Mouse (Mus musculus): ENCODE data around the gene Sdhaf4.

DNA sequence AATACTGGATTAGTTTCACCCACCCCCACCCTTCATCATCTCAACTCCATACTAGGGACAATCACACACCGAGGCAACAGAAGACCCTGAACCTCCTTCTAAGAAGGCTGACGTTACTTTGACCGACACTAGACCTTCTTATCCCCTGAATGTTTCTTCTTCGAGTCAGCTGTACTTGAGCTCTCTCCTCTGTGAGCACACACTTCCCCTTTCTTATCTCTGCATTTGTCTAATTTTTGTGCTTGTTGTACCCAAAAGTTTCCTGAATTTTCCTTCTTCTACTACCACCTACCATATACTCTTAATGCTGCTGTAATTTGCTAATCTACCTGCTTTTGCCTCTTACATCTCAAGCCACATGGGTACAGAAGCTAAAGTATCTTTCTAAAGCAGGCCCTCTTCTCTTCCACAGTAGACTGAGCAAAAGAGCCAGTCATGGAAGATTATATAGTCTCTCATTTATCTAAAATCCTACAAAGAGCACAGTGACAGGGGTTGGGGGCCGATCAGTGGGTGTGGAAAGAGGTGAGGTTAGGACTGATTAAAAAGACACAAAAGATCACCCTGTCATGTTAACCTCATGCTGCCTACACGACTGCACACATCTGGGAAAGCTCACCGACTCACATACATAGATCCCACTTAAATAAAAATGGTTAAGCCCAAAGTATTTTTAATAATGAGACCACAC lies 7.2 kb downstream of the Sdhaf4 start:
- no peak for TF ChIP-seq ZKSCAN1 (IDR thresholded peaks at IDR 0.05; ENCODE audit: borderline replicate concordance, low read depth, low read length)
- no peak for TF ChIP-seq POLR2A (IDR thresholded peaks at IDR 0.05; ENCODE audit: low read depth, low read length)
- no peak for TF ChIP-seq TCF12 (IDR thresholded peaks at IDR 0.05; ENCODE audit: low read depth, low read length)
- no peak for TF ChIP-seq CTCF (conservative IDR thresholded peaks at IDR 0.05 in 1 of 2, IDR thresholded peaks at IDR 0.05 in 1 of 2; ENCODE audit: low read depth in 2 of 2, low read length in 2 of 2)
- no peak for TF ChIP-seq MAX (IDR thresholded peaks at IDR 0.05; ENCODE audit: low read length)
- TF ChIP-seq EP300 (IDR thresholded peaks at IDR 0.05; ENCODE audit: low read length): no peak
- TF ChIP-seq E2F4 (IDR thresholded peaks at IDR 0.05; ENCODE audit: insufficient replicate concordance, low read depth, low read length): no peak

Data from CH12.LX (cell line).